Mouse (Mus musculus) hindbrain, embryonic 11.5 days (tissue): ENCODE data around the gene Tmem176b. TPM values are rescaled to one million over a fixed set of nuclear protein-coding genes. Genes with fewer than 3 reads are reported as not detected.
"Not testable (repeated sequence)": the region's sequence is repeated elsewhere in the genome, so short reads cannot be mapped to it uniquely, and the experiment has no call there.

Experiments
- ATAC-seq: fragments of 200-750 bp; cut with Nextera tagmentation; 2 replicates; pipeline ENCODE4 v1.8.0; 2017; ENCODE audit warnings: mild to moderate bottlenecking, moderate TSS enrichment, moderate library complexity; ENCODE audit not compliant: low FRiP score
- DNase-seq: peaks from one replicate; pipeline ENCODE4 v3.0.0-alpha.2; 2015; ENCODE audit warnings: low spot score
- H3K27ac ChIP-seq: fragments of 300-500 bp; sonication (generic); 2 replicates; pipeline ENCODE4 v1.5.1; 2014; ENCODE audit warnings: mild to moderate bottlenecking, low read depth, low read length
- H3K27me3 ChIP-seq: fragments of 300-500 bp; sonication (generic); 2 replicates; pipeline ENCODE4 v1.6.1; 2014; ENCODE audit warnings: mild to moderate bottlenecking, low read length, moderate library complexity, mixed read lengths; ENCODE audit not compliant: control insufficient read depth, insufficient read depth
- H3K36me3 ChIP-seq: fragments of 300-500 bp; sonication (generic); 2 replicates; pipeline ENCODE4 v1.6.1; 2014; ENCODE audit warnings: mild to moderate bottlenecking, low read length, moderate library complexity, mixed read lengths; ENCODE audit not compliant: control insufficient read depth, insufficient read depth
- H3K4me1 ChIP-seq: fragments of 300-500 bp; sonication (generic); replicated peaks from 2 replicates; pipeline ENCODE4 v1.6.1; 2014; ENCODE audit warnings: low read length, mixed read lengths; ENCODE audit not compliant: control insufficient read depth, insufficient read depth
- H3K4me2 ChIP-seq: fragments of 300-500 bp; sonication (generic); replicated peaks from 2 replicates; pipeline ENCODE4 v1.6.1; 2014; ENCODE audit warnings: mild to moderate bottlenecking, low read depth, low read length
- H3K4me3 ChIP-seq: fragments of 300-500 bp; sonication (generic); 2 replicates; pipeline ENCODE4 v1.5.1; 2014; ENCODE audit warnings: low read depth, low read length
- H3K9ac ChIP-seq: fragments of 300-500 bp; sonication (generic); 2 replicates; pipeline ENCODE4 v1.6.1; 2014; ENCODE audit warnings: low read depth, low read length
- H3K9me3 ChIP-seq: fragments of 300-500 bp; sonication (generic); 2 replicates; pipeline ENCODE4 v1.6.1; 2016; ENCODE audit warnings: low read length; ENCODE audit not compliant: control insufficient read depth
- WGBS: fragments of 180-500 bp; shearing (Covaris S2); extraction: QIAGEN DNeasy Blood & Tissue Kit; methylation state at CpG from one replicate; pipeline ENCODE4 v1.1.7; 2014; 5-methylcytosine and 5-hydroxymethylcytosine counted together
- polyA plus RNA-seq: library from polyadenylated mRNA; unstranded; fragments of >200 nt; fragmentation: Nextera tagmentation; extraction: Ambion mirVana; gene quantifications from 2 replicates; pipeline ENCODE4 v1.2.1, GENCODE M21; 2014

The Tmem176b gene
- polyA plus RNA-seq, 1 experiment from 2014 or later, result 72.5 TPM

DNA sequence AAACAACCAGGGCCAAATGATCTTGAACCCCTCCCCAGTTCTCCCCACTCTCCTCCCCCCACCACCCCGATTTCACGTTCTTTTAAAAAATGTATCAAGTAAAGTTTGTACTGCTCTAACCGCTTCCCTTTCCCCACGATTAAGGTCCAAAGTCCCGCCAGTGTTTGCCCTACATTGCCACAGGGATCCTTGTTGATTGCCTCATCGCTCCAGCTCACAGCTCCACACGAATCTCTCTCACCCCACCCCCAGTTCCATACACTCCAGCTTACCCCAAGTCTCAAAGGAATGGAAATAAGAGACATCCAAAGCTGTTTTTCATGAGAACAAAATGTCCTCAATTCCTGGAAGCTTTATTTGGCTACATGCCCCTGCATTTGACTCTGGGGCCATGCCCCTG lies 16.3 kb downstream of the Tmem176b start:
- no peaks in the 10 kb centered on the region for H3K27me3 ChIP-seq
- ATAC-seq, result no peak
- DNase-seq, result no peak
- no peaks in the 10 kb centered on the region for H3K9me3 ChIP-seq
- H3K4me2 ChIP-seq, result no peak overlapping the region
- H3K4me3 ChIP-seq, result no peak overlapping the region
- WGBS, result 74% methylated on average over 7 of the region's 7 CpGs
- no peak overlapping the region for H3K9ac ChIP-seq
- no peaks in the 10 kb centered on the region for H3K4me1 ChIP-seq
- no peak overlapping the region for H3K27ac ChIP-seq
- H3K36me3 ChIP-seq, result no peaks in the 10 kb centered on the region

DNA sequence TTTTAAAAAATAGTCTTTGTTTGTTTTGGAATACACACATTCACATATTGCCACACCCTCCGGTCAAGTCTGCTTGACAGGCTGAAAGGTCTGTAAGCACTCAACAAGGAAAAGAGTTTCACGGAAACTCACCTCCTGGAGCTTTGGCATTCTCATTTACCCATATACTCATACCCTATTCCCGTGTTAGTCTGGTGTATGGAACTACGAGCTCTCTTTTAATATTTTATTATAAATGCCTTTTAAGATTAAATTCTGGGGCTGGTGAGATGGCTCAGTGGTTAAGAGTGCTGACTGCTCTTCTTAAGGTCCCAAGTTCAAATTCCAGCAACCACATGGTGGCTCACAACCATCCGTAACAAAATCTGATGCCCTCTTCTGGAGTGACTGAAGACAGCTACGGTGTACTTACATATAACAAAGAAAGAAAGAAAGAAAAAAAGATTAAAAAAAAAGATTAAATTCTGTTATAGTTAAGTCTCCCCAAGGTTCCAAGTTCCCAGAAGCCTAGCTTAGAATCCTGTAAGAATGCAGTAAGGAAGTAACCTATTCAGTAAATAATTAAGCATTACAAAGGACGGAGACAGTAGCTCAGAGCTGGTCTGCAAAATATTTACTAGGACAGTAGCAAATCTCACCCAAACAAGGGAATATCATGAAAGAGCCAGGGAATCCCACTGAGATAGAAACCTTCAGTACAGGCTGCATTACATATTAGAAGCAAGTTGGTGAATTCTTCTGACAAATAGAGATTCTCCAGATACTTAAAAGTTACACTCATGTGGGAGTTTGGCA lies 19.1 kb downstream of the Tmem176b start:
- 88% methylated on average over 7 of the region's 7 CpGs for WGBS
- not testable (repeated sequence) for H3K4me2 ChIP-seq, H3K9me3 ChIP-seq, ATAC-seq, H3K36me3 ChIP-seq, H3K9ac ChIP-seq, DNase-seq, H3K27ac ChIP-seq, H3K4me3 ChIP-seq, H3K4me1 ChIP-seq, H3K27me3 ChIP-seq

DNA sequence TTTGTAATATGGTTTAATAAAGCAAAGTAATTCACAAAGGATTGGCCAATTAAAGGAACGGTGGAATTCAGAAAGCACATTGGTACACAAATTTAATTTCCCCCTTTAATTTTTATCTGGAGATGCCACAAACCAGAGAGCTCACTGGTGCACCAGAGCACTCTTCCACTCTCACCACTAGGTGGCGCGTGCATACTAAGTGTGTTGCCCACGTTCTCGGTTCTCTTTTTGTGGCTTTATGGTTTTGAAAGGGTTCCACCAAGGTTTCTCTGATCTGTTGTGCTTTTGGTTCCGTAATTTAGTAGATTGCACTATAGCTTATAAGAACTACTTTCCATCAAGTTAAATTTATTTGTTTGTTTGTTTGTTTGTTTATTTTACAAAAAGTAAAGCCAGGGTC lies 23.5 kb downstream of the Tmem176b start:
- Histone ChIP-seq H3K4me3 (no peak overlapping the region), H3K27ac (no peak overlapping the region), H3K9me3 (no peaks in the 10 kb centered on the region), H3K4me2 (no peak overlapping the region), H3K36me3 (no peaks in the 10 kb centered on the region), H3K4me1 (no peaks in the 10 kb centered on the region), H3K27me3 (no peaks in the 10 kb centered on the region), H3K9ac (no peak overlapping the region)
- peak; percentile 89 for DNase-seq
- no peak for ATAC-seq
- WGBS, result 10% methylated on average over 6 of the region's 6 CpGs

DNA sequence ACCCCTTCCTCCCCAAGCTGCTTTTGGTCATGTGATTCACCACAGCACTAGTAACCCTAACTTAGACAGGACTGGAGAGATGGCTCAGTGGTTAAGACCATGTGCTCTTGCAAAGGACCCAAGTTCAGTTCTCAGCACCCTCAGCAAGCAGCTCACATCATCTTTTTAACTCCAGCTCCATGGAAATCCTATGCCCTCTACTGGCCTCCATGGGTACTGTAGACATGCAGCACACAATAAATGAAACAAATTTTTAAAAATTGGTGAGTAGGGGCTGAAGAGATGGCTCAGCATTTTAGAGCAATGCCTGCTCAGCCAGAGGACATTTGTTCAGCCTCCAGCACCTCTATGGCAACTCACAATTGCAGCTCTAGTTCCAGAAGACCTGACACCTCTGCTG lies 26.3 kb downstream of the Tmem176b start:
- ATAC-seq (no peak), DNase-seq (no peak)
- Histone ChIP-seq H3K27me3 (no peaks in the 10 kb centered on the region), H3K9me3 (no peaks in the 10 kb centered on the region), H3K9ac (no peak overlapping the region), H3K36me3 (no peaks in the 10 kb centered on the region), H3K4me1 (no peaks in the 10 kb centered on the region), H3K4me2 (no peak overlapping the region), H3K4me3 (no peak overlapping the region), H3K27ac (no peak overlapping the region)

DNA sequence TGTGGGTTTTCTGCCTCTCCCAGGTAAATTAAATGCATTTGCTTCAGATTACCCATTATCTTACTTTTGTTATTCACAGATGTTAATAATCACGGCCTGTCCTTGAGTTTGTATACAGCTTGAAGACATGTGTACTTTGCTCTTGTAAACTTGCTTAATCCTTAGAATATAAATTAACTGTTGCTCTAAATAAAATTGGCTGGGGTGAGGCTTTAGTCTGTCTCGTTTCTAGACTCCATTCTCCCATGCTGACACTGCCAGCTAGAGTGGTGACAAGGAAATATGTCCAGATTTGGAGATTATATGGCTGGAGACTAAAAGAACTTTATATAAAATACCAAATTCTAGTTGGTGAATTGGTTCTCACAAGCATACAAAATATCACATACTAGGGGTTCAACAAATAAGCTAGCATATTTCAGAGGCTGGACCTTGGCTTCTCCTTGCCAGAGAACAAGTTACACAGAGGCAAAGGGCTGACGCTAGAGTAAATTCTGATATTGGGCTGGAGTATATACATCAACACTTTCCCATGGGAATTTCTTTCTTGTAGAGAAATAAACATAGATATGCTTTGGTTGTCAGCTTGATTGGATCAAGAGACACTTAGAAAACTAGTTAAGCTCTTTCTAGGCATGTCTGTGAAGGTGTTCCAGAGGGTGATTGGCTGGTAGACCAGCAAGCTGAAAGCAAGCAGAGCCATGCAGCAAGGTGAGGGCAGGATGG lies 31.6 kb downstream of the Tmem176b start:
- 86% methylated on average over 3 of the region's 3 CpGs for WGBS
- Histone ChIP-seq H3K4me1 (no peaks in the 10 kb centered on the region), H3K27ac (no peak overlapping the region), H3K27me3 (no peaks in the 10 kb centered on the region), H3K4me3 (no peak overlapping the region), H3K4me2 (no peak overlapping the region), H3K9me3 (no peaks in the 10 kb centered on the region), H3K9ac (no peak overlapping the region), H3K36me3 (no peaks in the 10 kb centered on the region)
- no peak for ATAC-seq
- DNase-seq, result no peak

DNA sequence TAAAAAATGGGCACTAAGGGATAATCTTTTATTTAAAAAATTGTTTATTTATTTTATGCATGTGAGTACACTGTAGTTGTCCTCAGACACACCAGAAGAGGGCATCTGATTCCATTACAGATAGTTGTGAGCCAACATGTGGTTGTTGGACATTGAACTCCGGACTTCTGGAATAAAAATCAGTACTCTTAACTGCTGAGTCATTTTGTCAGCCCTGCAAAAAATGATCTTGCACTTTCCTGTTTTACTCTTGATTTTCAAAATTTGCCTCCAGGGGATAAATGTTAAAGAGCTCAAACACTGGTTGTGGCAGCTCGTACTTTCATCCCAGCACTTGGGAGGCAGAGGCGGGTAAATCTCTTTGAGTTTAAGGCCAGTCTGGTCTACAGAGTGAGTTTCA lies 34.5 kb downstream of the Tmem176b start:
- WGBS, result 90% methylated on average over 3 of the region's 3 CpGs
- Histone ChIP-seq H3K27ac (no peak overlapping the region), H3K4me3 (no peak overlapping the region), H3K36me3 (no peaks in the 10 kb centered on the region), H3K4me2 (no peak overlapping the region), H3K27me3 (no peaks in the 10 kb centered on the region), H3K4me1 (no peaks in the 10 kb centered on the region), H3K9ac (no peak overlapping the region), H3K9me3 (no peaks in the 10 kb centered on the region)
- no peak for ATAC-seq
- no peak for DNase-seq

DNA sequence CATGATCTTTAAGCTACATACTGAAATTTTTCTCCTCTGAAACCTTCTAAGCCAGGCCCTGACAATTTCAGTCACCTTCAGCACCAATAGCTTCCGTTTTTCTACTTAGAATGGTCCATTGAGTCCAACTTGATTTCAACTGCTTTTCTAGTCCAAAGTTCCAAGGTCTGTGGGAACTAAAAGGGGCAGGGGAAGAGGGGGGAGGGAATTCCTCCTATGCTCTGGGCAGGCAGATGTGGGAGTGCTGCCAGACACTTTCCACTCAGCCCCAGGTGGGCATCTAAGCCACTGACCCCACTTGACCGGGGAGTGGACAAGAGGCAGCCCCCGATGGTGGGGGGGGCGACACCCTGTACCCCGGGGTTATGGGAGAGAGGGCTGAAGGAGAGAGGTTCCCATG lies 37.0 kb downstream of the Tmem176b start:
- no peak overlapping the region for H3K9ac ChIP-seq
- H3K9me3 ChIP-seq, result no peaks in the 10 kb centered on the region
- H3K4me1 ChIP-seq, result no peaks in the 10 kb centered on the region
- ATAC-seq, result no peak
- DNase-seq, result no peak
- H3K4me3 ChIP-seq, result no peak overlapping the region
- WGBS, result 93% methylated on average over 5 of the region's 5 CpGs
- no peaks in the 10 kb centered on the region for H3K27me3 ChIP-seq
- no peak overlapping the region for H3K4me2 ChIP-seq
- no peaks in the 10 kb centered on the region for H3K36me3 ChIP-seq
- no peak overlapping the region for H3K27ac ChIP-seq

DNA sequence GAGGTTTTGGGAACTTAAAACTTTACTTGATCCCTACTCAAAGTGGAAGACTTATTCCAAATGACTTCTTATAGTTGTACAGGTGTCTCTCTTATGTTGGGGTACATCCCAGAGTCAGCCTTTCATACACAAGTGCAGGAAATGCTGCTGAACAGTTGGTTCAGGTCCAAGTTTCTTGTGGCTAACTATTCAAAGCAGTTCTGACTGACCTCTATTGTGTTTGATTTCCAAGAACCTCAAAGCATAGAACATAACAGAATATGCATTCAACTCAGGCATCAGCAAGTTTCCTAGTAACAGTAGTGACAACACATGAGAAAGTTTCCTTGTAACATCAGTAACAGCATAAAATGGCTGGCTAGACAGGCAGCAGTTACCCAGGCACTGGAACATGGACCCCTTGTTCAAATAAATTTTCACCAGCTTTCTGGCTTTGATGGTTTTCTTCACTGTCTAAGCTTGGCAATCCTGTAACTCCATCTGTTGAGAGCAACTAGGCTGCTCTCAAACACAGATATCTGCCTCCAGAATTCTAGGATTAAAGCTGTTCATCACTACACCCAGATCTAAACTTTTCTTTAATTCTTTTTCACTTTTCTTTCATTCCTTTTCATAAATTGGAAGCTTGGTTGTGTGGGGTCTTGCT lies 37.8 kb downstream of the Tmem176b start:
- no peaks in the 10 kb centered on the region for H3K4me1 ChIP-seq
- DNase-seq, result no peak
- no peak overlapping the region for H3K4me2 ChIP-seq
- ATAC-seq, result no peak
- no peak overlapping the region for H3K4me3 ChIP-seq
- H3K27ac ChIP-seq, result no peak overlapping the region
- no peaks in the 10 kb centered on the region for H3K27me3 ChIP-seq
- H3K36me3 ChIP-seq, result no peaks in the 10 kb centered on the region
- H3K9ac ChIP-seq, result no peak overlapping the region
- no peaks in the 10 kb centered on the region for H3K9me3 ChIP-seq

DNA sequence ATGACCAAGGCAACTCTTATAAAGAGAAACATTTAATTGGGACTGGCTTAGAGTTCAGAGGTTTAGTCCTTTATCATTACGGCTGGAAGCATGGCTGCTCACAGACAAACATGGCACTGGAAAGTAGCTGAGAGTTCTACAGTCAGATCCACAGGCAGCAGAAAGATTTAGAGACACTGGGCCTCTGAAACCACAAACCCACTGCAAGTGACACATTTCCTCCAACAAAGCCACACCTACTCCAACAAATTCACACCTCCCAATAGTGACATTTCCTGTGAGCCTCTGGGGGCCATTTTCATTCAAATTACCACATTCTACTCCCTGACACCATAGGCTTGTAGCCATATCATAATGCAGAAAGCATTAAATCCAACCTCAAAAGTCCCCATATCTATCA lies 39.4 kb downstream of the Tmem176b start:
- WGBS, result 88% methylated on average over 1 of the region's 1 CpGs
- Histone ChIP-seq H3K4me3 (no peak overlapping the region), H3K9ac (no peak overlapping the region), H3K36me3 (no peaks in the 10 kb centered on the region), H3K4me1 (no peaks in the 10 kb centered on the region), H3K9me3 (no peaks in the 10 kb centered on the region), H3K27ac (no peak overlapping the region), H3K27me3 (no peaks in the 10 kb centered on the region), H3K4me2 (no peak overlapping the region)
- DNase-seq (no peak), ATAC-seq (no peak)
